Mouse (Mus musculus) erythroblast, embryonic 14.5 days (primary cell): Measurements from ENCODE around the gene Nrsn1.

Experiments used
- GATA1 ChIP-seq: IDR thresholded peaks from 2 replicates; pipeline ENCODE4 v1.6.1; 2012; ENCODE audit warnings: low read length, inconsistent platforms, mixed read lengths
- TAL1 ChIP-seq: IDR thresholded peaks from 3 replicates; pipeline ENCODE4 v1.6.1; 2012; ENCODE audit warnings: low read length, inconsistent platforms, mixed read lengths

GRCm38 (mm10) chr13:25310068-25310467 is 39.8 kb upstream of the Nrsn1 start:
- no peak for TF ChIP-seq GATA1
- TF ChIP-seq TAL1 = no peak
